Mouse (Mus musculus) lung, postnatal 4 days (tissue): Measurements from ENCODE around the gene Vmn2r7.
"Not testable (repeated sequence)": the region's sequence is repeated elsewhere in the genome, so short reads cannot be mapped to it uniquely, and the experiment has no call there.

ENCODE experiments used
- DNase-seq, 2 experiments: peaks; one replicate each; pipeline ENCODE4 v3.0.0; 2021

Vmn2r7 gene

GRCm38 (mm10) chr3:64844665-64845064, at the start of gene Vmn2r7:
TSS of gene Vmn2r7 (minus strand) at chr3:64844765.
- not testable (repeated sequence) for DNase-seq

- DNase-seq, result no peak
Measured at GRCm38 (mm10) chr3:64889725-64890124, 45.2 kb upstream of the Vmn2r7 start.

GRCm38 (mm10) chr3:64878199-64878977, 33.8 kb upstream of the Vmn2r7 start:
- no peak for DNase-seq

GRCm38 (mm10) chr3:64876669-64877068, 32.1 kb upstream of the Vmn2r7 start:
- no peak for DNase-seq

GRCm38 (mm10) chr3:64842881-64843280, 1.7 kb downstream of the Vmn2r7 start:
- DNase-seq, result no peak

- DNase-seq, result peak in 1 of 2 experiments; percentile 48
Measured at GRCm38 (mm10) chr3:64842299-64842698, 2.3 kb downstream of the Vmn2r7 start.

- no peak for DNase-seq
Measured at GRCm38 (mm10) chr3:64831134-64831533, 13.4 kb downstream of the Vmn2r7 start.

GRCm38 (mm10) chr3:64791245-64791591, 53.3 kb downstream of the Vmn2r7 start:
- DNase-seq, result no peak

- peak; percentile 37 to 57 for DNase-seq
Measured at GRCm38 (mm10) chr3:64790509-64791244, 53.9 kb downstream of the Vmn2r7 start.

- no peak for DNase-seq
Measured at GRCm38 (mm10) chr3:64782901-64783300, 61.7 kb downstream of the Vmn2r7 start.

GRCm38 (mm10) chr3:64772132-64772531, 72.4 kb downstream of the Vmn2r7 start:
- DNase-seq, result peak in 1 of 2 experiments; percentile 22

- no peak for DNase-seq
Measured at GRCm38 (mm10) chr3:64756145-64756544, 88.4 kb downstream of the Vmn2r7 start.

- not testable (repeated sequence) for DNase-seq
Measured at GRCm38 (mm10) chr3:64727187-64727970, 117.2 kb downstream of the Vmn2r7 start.

GRCm38 (mm10) chr3:64725736-64726135, 118.8 kb downstream of the Vmn2r7 start:
- not testable (repeated sequence) for DNase-seq

- not testable (repeated sequence) for DNase-seq
Measured at GRCm38 (mm10) chr3:64676069-64676468, 168.5 kb downstream of the Vmn2r7 start.
